Mouse (Mus musculus) limb, embryonic 14.5 days (tissue): ENCODE data around the gene Ntrk1. TPM values are rescaled to one million over a fixed set of nuclear protein-coding genes. Genes with fewer than 3 reads are reported as not detected.
A peak's percentile ranks its signal among the peaks of the same experiment; 100 is the strongest.

Experiments used
- ATAC-seq: fragments of 200-750 bp; cut with Nextera tagmentation; 2 replicates; pipeline ENCODE4 v1.8.0; 2017; ENCODE audit warnings: low read depth, moderate number of reproducible peaks, moderate TSS enrichment; ENCODE audit not compliant: low FRiP score
- DNase-seq: peaks from one replicate; pipeline ENCODE4 v3.0.0-alpha.2; 2015; ENCODE audit warnings: low spot score
- H3K27ac ChIP-seq: fragments of 300-500 bp; sonication (generic); replicated peaks from 2 replicates; pipeline ENCODE4 v1.5.1; 2014; ENCODE audit warnings: low read depth, mild to moderate bottlenecking, low read length, moderate library complexity, mixed read lengths
- H3K27me3 ChIP-seq: fragments of 300-500 bp; sonication (generic); 2 replicates; pipeline ENCODE4 v1.6.1; 2014; ENCODE audit warnings: low read length, mixed read lengths; ENCODE audit not compliant: control insufficient read depth, insufficient read depth
- H3K36me3 ChIP-seq: fragments of 300-500 bp; sonication (generic); 2 replicates; pipeline ENCODE4 v1.6.1; 2014; ENCODE audit warnings: mild to moderate bottlenecking, low read length, moderate library complexity, mixed read lengths; ENCODE audit not compliant: control insufficient read depth, insufficient read depth
- H3K4me1 ChIP-seq: fragments of 300-500 bp; sonication (generic); 2 replicates; pipeline ENCODE4 v1.6.1; 2014; ENCODE audit warnings: antibody characterized with exemption, low read length, mixed read lengths; ENCODE audit not compliant: control insufficient read depth, insufficient read depth
- H3K4me2 ChIP-seq: fragments of 300-500 bp; sonication (generic); replicated peaks from 2 replicates; pipeline ENCODE4 v1.6.1; 2014; ENCODE audit warnings: low read depth, mild to moderate bottlenecking, low read length, moderate library complexity; ENCODE audit not compliant: severe bottlenecking
- H3K4me3 ChIP-seq: fragments of 300-500 bp; sonication (generic); replicated peaks from 2 replicates; pipeline ENCODE4 v1.5.1; 2014; ENCODE audit warnings: low read length
- H3K9ac ChIP-seq: fragments of 300-500 bp; sonication (generic); 2 replicates; pipeline ENCODE4 v1.6.1; 2014; ENCODE audit warnings: mild to moderate bottlenecking, low read depth, low read length, moderate library complexity; ENCODE audit not compliant: severe bottlenecking
- H3K9me3 ChIP-seq: fragments of 300-500 bp; sonication (generic); 2 replicates; pipeline ENCODE4 v1.6.1; 2016; ENCODE audit warnings: low read length; ENCODE audit not compliant: control insufficient read depth
- POLR2A ChIP-seq: fragments of 200-500 bp; IDR thresholded peaks from 2 replicates; pipeline ENCODE4 v1.8.0; 2012; ENCODE audit warnings: inconsistent platforms, mild to moderate bottlenecking, moderate library complexity, borderline replicate concordance; ENCODE audit not compliant: insufficient read depth, insufficient read length; ENCODE audit errors: extremely low read depth
- WGBS: fragments of 180-500 bp; shearing (Covaris S2); extraction: QIAGEN DNeasy Blood & Tissue Kit; methylation state at CpG from one replicate; pipeline ENCODE4 v1.1.7; 2014; 5-methylcytosine and 5-hydroxymethylcytosine counted together
- polyA plus RNA-seq, 2 experiments: library from polyadenylated mRNA; depleted of rRNA in 1 of 2; stranded (reverse) in 1 of 2; unstranded in 1 of 2; fragments of >200 nt; fragmentation: Nextera tagmentation in 1 of 2; extraction: Ambion mirVana in 1 of 2; gene quantifications; 2 replicates each; pipeline versions ENCODE4 v1.2.1 to v1.2.3; 2012 to 2014

Ntrk1 gene
- polyA plus RNA-seq, 2 experiments = 2.1 to 2.7 TPM

GRCm38 (mm10) chr3:87785626-87786214, 9.2 kb downstream of the Ntrk1 start:
- Histone ChIP-seq H3K27ac (no peak overlapping the region), H3K4me2 (no peak overlapping the region), H3K9me3 (no peaks in the 10 kb centered on the region), H3K4me1 (peaks cover 8% of the 10 kb centered on the region), H3K4me3 (no peak overlapping the region), H3K36me3 (no peaks in the 10 kb centered on the region), H3K9ac (no peak overlapping the region), H3K27me3 (no peaks in the 10 kb centered on the region)
- no peak for TF ChIP-seq POLR2A
- DNase-seq (peak; percentile 69), ATAC-seq (peak; percentile 86)
- WGBS = 36% methylated on average over 6 of the region's 6 CpGs

GRCm38 (mm10) chr3:87785156-87785555, 9.8 kb downstream of the Ntrk1 start:
- ATAC-seq = no peak

GRCm38 (mm10) chr3:87783282-87784023, 11.5 kb downstream of the Ntrk1 start:
- H3K27me3 ChIP-seq = no peaks in the 10 kb centered on the region
- H3K4me1 ChIP-seq = no peaks in the 10 kb centered on the region
- no peak overlapping the region for H3K9ac ChIP-seq
- 81% methylated on average over 23 of the region's 25 CpGs for WGBS
- TF ChIP-seq POLR2A = no peak
- H3K27ac ChIP-seq = no peak overlapping the region
- DNase-seq = no peak
- ATAC-seq = no peak
- no peak overlapping the region for H3K4me3 ChIP-seq
- H3K36me3 ChIP-seq = no peaks in the 10 kb centered on the region
- H3K4me2 ChIP-seq = no peak overlapping the region
- no peaks in the 10 kb centered on the region for H3K9me3 ChIP-seq

More at GRCm38 (mm10) chr3:87785156-87785555, 9.8 kb downstream of the Ntrk1 start:
- no peak overlapping the region for H3K9ac ChIP-seq
- no peak for DNase-seq
- no peak for TF ChIP-seq POLR2A
- no peak overlapping the region for H3K4me3 ChIP-seq
- no peaks in the 10 kb centered on the region for H3K36me3 ChIP-seq
- no peak overlapping the region for H3K27ac ChIP-seq
- H3K9me3 ChIP-seq = no peaks in the 10 kb centered on the region
- peaks cover 8% of the 10 kb centered on the region for H3K4me1 ChIP-seq
- H3K4me2 ChIP-seq = no peak overlapping the region
- 73% methylated on average over 5 of the region's 5 CpGs for WGBS
- no peaks in the 10 kb centered on the region for H3K27me3 ChIP-seq

- ATAC-seq (no peak), DNase-seq (no peak)
- H3K9me3 ChIP-seq = no peaks in the 10 kb centered on the region
- H3K27ac ChIP-seq = no peak overlapping the region
- no peaks in the 10 kb centered on the region for H3K36me3 ChIP-seq
- no peak overlapping the region for H3K4me2 ChIP-seq
- WGBS = 34% methylated on average over 2 of the region's 2 CpGs
- no peak overlapping the region for H3K9ac ChIP-seq
- TF ChIP-seq POLR2A = no peak
- H3K27me3 ChIP-seq = no peaks in the 10 kb centered on the region; the same call in 1 of the 2 replicates
- H3K4me1 ChIP-seq = no peaks in the 10 kb centered on the region
- no peak overlapping the region for H3K4me3 ChIP-seq
Measured at GRCm38 (mm10) chr3:87779086-87779485, 15.9 kb downstream of the Ntrk1 start.

GRCm38 (mm10) chr3:87778283-87778682, 16.7 kb downstream of the Ntrk1 start:
- no peak for TF ChIP-seq POLR2A
- no peak overlapping the region; the same call in 1 of the 2 replicates for H3K9ac ChIP-seq
- H3K36me3 ChIP-seq = no peaks in the 10 kb centered on the region
- H3K9me3 ChIP-seq = no peaks in the 10 kb centered on the region
- no peaks in the 10 kb centered on the region; the same call in 1 of the 2 replicates for H3K27me3 ChIP-seq
- no peak for ATAC-seq
- H3K4me2 ChIP-seq = no peak overlapping the region
- WGBS = 51% methylated on average over 23 of the region's 23 CpGs
- H3K4me1 ChIP-seq = no peaks in the 10 kb centered on the region
- no peak for DNase-seq
- no peak overlapping the region for H3K4me3 ChIP-seq
- H3K27ac ChIP-seq = no peak overlapping the region
